Mouse (Mus musculus) heart, adult 2 months (tissue): ENCODE results near the gene Lpar1.

Experiments used
- EP300 ChIP-seq: fragments of 200-500 bp; IDR thresholded peaks from 2 replicates; pipeline ENCODE4 v1.6.1; 2011; ENCODE audit warnings: low read depth, low read length, control low read depth; ENCODE audit not compliant: insufficient read depth
- POLR2A ChIP-seq: fragments of 200-500 bp; IDR thresholded peaks from 2 replicates; pipeline ENCODE4 v1.6.1; 2011; ENCODE audit warnings: mild to moderate bottlenecking, low read depth, low read length, control low read depth; ENCODE audit not compliant: insufficient read depth

- no peak for TF ChIP-seq POLR2A
- no peak for TF ChIP-seq EP300
Observed at GRCm38 (mm10) chr4:58415537-58415936, 138.2 kb downstream of the Lpar1 start.
